Mouse (Mus musculus) cerebellum, adult 2 months (tissue): Measurements from ENCODE around the gene Gna13. TPM values are rescaled to one million over a fixed set of nuclear protein-coding genes. Genes with fewer than 3 reads are reported as not detected.

ENCODE experiments used
- DNase-seq, 2 experiments: peaks; one replicate each; pipeline ENCODE4 v3.0.0; 2021
- H3K27ac ChIP-seq: fragments of 200-500 bp; 2 replicates; pipeline ENCODE4 v1.5.1; 2012; ENCODE audit warnings: low read length, control low read depth, inconsistent platforms; ENCODE audit not compliant: insufficient read depth
- H3K27me3 ChIP-seq: fragments of 200-500 bp; 2 replicates; pipeline ENCODE4 v1.6.1; 2012; ENCODE audit warnings: inconsistent platforms, mild to moderate bottlenecking, low read length, moderate library complexity; ENCODE audit not compliant: control insufficient read depth, insufficient read depth
- H3K4me1 ChIP-seq: fragments of 200-500 bp; 2 replicates; pipeline ENCODE4 v1.6.1; 2011; ENCODE audit warnings: low read length; ENCODE audit not compliant: control insufficient read depth, insufficient read depth
- H3K4me3 ChIP-seq: fragments of 200-500 bp; replicated peaks from 2 replicates; pipeline ENCODE3; 2011; ENCODE audit warnings: mild to moderate bottlenecking, low read depth, low read length, control low read depth; ENCODE audit not compliant: insufficient read depth
- CTCF ChIP-seq: fragments of 200-500 bp; IDR thresholded peaks from 2 replicates; pipeline ENCODE4 v1.5.1; 2011; ENCODE audit warnings: low read depth, mild to moderate bottlenecking, control low read depth, low read length, moderate library complexity, borderline replicate concordance; ENCODE audit not compliant: insufficient read depth
- POLR2A ChIP-seq: fragments of 200-500 bp; IDR thresholded peaks from 2 replicates; pipeline ENCODE4 v1.6.1; 2011; ENCODE audit warnings: low read length, control low read depth, borderline replicate concordance; ENCODE audit not compliant: insufficient read depth
- WGBS: fragments of 180-500 bp; shearing (Covaris S2); methylation state at CpG from one replicate; pipeline ENCODE4 v1.1.7; 2018; 5-methylcytosine and 5-hydroxymethylcytosine counted together
- polyA plus RNA-seq: library from polyadenylated mRNA; depleted of rRNA; stranded (reverse); fragments of >200 nt; gene quantifications from 2 replicates; pipeline ENCODE4 v1.2.3, GENCODE M21; 2012

The Gna13 gene
- polyA plus RNA-seq, 1 experiment: 37.5 TPM

- DNase-seq: no peak
- 50% methylated on average over 12 of the region's 12 CpGs for WGBS
- H3K4me1 ChIP-seq: peaks cover 26% of the 10 kb centered on the region
- H3K27ac ChIP-seq: no peak overlapping the region
- H3K4me3 ChIP-seq: no peak overlapping the region
- no peaks in the 10 kb centered on the region for H3K27me3 ChIP-seq
- TF ChIP-seq POLR2A (no peak), CTCF (no peak)
Measured at GRCm38 (mm10) chr11:109353391-109354235, 9.0 kb upstream of the Gna13 start.

DNA sequence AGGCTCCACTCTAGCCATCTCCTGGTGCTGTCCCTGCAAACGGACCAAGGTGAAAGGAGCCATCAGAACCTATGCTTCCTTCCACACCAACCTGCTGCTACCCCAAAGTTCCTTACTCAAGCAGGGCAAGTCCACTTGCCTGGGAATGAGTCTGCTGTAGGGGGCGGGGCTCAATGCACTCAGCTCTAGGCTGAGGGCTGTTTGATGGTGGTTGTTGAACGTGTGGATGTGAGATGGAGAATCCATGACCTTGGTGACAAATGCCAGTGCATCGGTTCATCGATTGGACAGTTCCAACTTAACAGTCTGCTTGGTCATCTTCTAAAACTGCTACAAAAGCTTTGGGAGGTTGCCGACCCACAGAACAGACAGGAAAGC, 8.4 kb upstream of the Gna13 start:
- H3K27me3 ChIP-seq: no peaks in the 10 kb centered on the region
- 77% methylated on average over 6 of the region's 6 CpGs for WGBS
- TF ChIP-seq POLR2A (no peak), CTCF (no peak)
- DNase-seq: no peak
- peaks cover 29% of the 10 kb centered on the region for H3K4me1 ChIP-seq
- no peak overlapping the region for H3K4me3 ChIP-seq
- H3K27ac ChIP-seq: no peak overlapping the region

DNA sequence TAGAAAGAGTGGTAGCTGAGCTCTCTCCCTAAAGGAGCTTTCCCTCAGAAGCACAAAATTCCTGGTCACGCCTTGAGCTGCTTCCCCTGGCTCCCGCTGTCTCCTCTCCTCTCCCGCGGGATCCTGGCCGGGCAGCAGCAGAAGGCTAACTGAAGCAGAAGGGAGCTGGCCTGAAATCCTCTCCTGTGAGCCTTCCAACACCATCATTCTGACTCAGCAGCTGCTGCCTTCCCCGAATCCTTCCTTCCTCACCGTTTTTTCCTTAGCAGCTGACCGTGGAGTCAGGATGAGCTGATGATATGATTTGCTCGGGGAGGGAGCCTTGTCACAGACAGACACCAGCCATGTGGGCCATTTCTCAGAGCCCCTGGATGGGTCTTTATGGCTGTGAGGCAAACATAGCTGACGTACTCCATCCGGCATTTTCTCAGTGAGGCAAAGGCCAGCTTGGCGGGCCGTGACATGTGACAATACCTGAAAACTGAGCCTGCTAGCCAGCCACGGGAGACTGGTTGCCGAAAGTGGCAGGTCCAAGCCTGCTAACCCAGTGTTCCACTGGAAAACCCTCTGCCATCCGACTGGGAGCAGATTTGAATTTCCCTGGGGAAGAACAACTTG, 6.8 kb upstream of the Gna13 start:
- WGBS: 7% methylated on average over 16 of the region's 16 CpGs
- Histone ChIP-seq H3K27me3 (no peaks in the 10 kb centered on the region), H3K4me3 (no peak overlapping the region), H3K4me1 (peaks cover 32% of the 10 kb centered on the region), H3K27ac (peak overlapping the region; percentile 96)
- TF ChIP-seq POLR2A (peak; percentile 28; the same call in 1 of the 2 replicates), CTCF (no peak)
- DNase-seq: peak; percentile 79 to 85

DNA sequence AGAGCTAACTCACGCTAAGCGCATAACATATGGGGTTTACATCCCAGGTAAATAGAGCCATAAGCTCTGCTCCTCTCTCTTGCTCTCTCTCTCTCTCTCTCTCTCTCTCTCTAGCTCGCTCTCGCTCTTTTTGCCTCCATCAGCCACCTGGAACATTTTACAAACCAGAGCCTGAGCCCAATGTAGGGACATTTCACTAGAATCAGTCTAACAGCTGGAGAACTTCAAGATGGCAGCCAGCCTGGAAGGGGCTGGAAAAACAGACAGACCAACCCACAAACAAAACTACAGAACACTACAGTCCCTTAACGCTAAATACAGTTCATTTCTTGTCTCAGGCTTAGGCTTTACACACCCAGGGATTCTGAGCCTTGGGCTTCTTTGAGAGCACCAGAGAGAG, 5.5 kb upstream of the Gna13 start:
- DNase-seq: no peak
- 82% methylated on average over 5 of the region's 5 CpGs for WGBS
- H3K27ac ChIP-seq: no peak overlapping the region

DNA sequence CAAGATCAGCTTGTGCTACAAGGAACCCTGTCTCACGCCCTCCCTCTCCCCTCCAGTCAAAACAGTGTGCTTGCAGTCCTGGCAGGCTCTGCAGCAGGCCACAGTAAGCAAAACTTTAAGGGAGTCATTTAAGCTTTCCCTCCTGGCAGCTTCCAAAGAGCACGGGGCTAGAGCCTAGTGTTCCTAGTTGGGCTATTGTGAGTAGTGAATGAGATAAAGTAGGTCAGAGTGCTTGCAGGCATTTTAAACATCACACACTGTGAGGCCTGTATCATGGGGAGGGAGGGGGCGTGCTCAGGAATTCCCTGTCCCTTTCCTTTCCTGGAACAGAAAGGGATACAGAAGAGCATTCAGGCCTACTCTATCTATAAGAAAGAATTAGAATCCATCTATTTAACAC, 4.1 kb upstream of the Gna13 start:
- no peaks in the 10 kb centered on the region for H3K27me3 ChIP-seq
- WGBS: 41% methylated on average over 3 of the region's 3 CpGs
- H3K4me3 ChIP-seq: no peak overlapping the region
- H3K4me1 ChIP-seq: peaks cover 41% of the 10 kb centered on the region
- TF ChIP-seq POLR2A (no peak), CTCF (no peak)
- no peak overlapping the region for H3K27ac ChIP-seq
- peak in 1 of 2 experiments; percentile 52 for DNase-seq

More for the DNA sequence above, 5.5 kb upstream of the Gna13 start:
- peaks cover 41% of the 10 kb centered on the region for H3K4me1 ChIP-seq
- no peak for TF ChIP-seq CTCF
- TF ChIP-seq POLR2A: no peak
- no peak overlapping the region for H3K4me3 ChIP-seq
- no peaks in the 10 kb centered on the region for H3K27me3 ChIP-seq

DNA sequence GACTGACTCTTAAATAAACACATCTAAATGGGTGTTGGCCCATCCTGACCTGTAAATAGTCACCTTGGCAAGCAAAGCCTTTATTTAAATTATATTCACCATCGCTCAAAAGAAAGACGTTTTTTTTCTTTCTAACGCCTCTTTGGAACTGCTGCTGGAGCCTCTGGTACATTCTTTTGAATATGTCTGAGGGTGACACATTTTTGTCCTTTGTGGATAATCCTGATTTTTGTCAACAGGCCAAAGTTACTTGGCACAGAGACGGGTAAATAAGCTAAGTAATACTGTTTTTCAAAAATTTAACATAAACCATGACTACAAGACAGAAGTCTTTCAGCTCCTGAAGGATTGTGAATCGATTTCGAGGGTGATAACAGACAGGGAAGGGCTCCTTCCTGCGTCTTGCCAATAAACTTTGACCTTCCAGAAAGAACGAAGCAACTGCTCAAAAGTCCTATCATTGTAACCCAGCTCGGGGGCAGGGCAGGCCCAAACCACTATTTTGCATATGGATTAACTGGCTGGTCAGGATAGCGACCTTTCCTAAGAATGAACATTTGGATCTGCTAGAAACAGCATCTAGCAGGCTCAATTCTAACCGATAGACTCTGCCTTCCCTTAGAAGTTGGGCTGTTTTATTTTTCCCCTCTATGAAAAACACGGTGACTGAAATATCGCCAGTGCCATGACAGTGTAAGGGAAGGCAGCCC, 3.4 kb upstream of the Gna13 start:
- 61% methylated on average over 13 of the region's 13 CpGs for WGBS
- no peaks in the 10 kb centered on the region for H3K27me3 ChIP-seq
- H3K4me1 ChIP-seq: peaks cover 37% of the 10 kb centered on the region
- TF ChIP-seq POLR2A (no peak), CTCF (no peak)
- H3K4me3 ChIP-seq: no peak overlapping the region
- H3K27ac ChIP-seq: peak overlapping the region; percentile 19; the same call in 1 of the 2 replicates
- DNase-seq: peak in 1 of 2 experiments; percentile 38

GRCm38 (mm10) chr11:109360102-109360501, 2.5 kb upstream of the Gna13 start:
- DNase-seq: no peak
- Histone ChIP-seq H3K4me3 (no peak overlapping the region), H3K27ac (no peak overlapping the region; the same call in 1 of the 2 replicates), H3K27me3 (no peaks in the 10 kb centered on the region), H3K4me1 (peaks cover 36% of the 10 kb centered on the region)
- TF ChIP-seq CTCF: no peak
- no peak for TF ChIP-seq POLR2A
- WGBS: 83% methylated on average over 6 of the region's 6 CpGs

- peak in 1 of 2 experiments; percentile 34 for DNase-seq
- H3K27me3 ChIP-seq: no peaks in the 10 kb centered on the region
- H3K27ac ChIP-seq: no peak overlapping the region
- WGBS: 55% methylated on average over 12 of the region's 12 CpGs
- peaks cover 34% of the 10 kb centered on the region for H3K4me1 ChIP-seq
- no peak overlapping the region for H3K4me3 ChIP-seq
- TF ChIP-seq POLR2A: no peak
- no peak for TF ChIP-seq CTCF
Measured at GRCm38 (mm10) chr11:109360581-109361040, 2.0 kb upstream of the Gna13 start.
